Mouse (Mus musculus): ENCODE measurements around the gene Pmpca. TPM values are rescaled to one million over a fixed set of nuclear protein-coding genes. Genes with fewer than 3 reads are reported as not detected.

The Pmpca gene
- polyA plus RNA-seq, 1 experiment from 2014 or later = 97.6 TPM

DNA sequence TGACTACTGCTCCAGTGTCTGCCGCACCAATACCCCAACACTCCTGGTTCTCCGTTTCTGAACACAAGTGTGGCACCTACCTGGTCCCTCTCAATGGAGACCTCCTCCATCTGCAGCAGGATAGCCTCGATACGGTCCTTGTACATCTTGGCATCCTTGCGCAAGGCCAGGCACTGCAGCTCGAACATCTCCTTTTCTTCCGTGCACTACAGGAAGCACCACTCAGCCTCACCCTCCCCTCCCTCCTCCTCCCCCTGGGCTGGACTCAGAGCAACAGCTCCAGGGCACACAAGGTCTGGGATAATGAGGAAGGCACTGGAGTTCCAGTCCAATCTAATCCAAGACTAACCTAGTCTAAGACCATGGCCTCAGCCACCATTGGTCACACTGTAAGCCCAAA, 32.5 kb upstream of the Pmpca start:
- Histone ChIP-seq H3K9me3 (no peaks in the 10 kb centered on the region), H3K9ac (no peak overlapping the region)
- WGBS = 83% methylated on average over 7 of the region's 7 CpGs

GRCm38 (mm10) chr2:26357484-26357883, 31.7 kb upstream of the Pmpca start:
- Histone ChIP-seq H3K4me1 (replicated peaks) (peaks cover 12% of the 10 kb centered on the region), H3K9me3 (no peaks in the 10 kb centered on the region), H3K27me3 (no peaks in the 10 kb centered on the region), H3K4me3 (no peak overlapping the region), H3K36me3 (0 out of 2 replicates have a peak, but pooled peaks cover 11% of the 10 kb centered on the region), H3K27ac (replicated peaks) (no peak overlapping the region), H3K4me2 (no peak overlapping the region), H3K9ac (no peak overlapping the region)
- ATAC-seq (ENCODE audit: low read depth) = no peak
- 59% methylated on average over 15 of the region's 15 CpGs for WGBS

More for the DNA sequence above, 32.5 kb upstream of the Pmpca start:
- Histone ChIP-seq H3K4me1 (replicated peaks) (peaks cover 13% of the 10 kb centered on the region), H3K27me3 (no peaks in the 10 kb centered on the region), H3K4me2 (no peak overlapping the region), H3K36me3 (0 out of 2 replicates have a peak, but pooled peaks cover 6% of the 10 kb centered on the region), H3K4me3 (no peak overlapping the region), H3K27ac (replicated peaks) (no peak overlapping the region)
- ATAC-seq (ENCODE audit: low read depth) = no peak

GRCm38 (mm10) chr2:26358667-26359320, 30.3 kb upstream of the Pmpca start:
- Histone ChIP-seq H3K4me1 (replicated peaks) (no peaks in the 10 kb centered on the region), H3K9me3 (no peaks in the 10 kb centered on the region), H3K4me3 (no peak overlapping the region), H3K27me3 (no peaks in the 10 kb centered on the region), H3K36me3 (peaks cover 24% of the 10 kb centered on the region), H3K27ac (replicated peaks) (no peak overlapping the region), H3K9ac (no peak overlapping the region), H3K4me2 (no peak overlapping the region)
- no peak for ATAC-seq (ENCODE audit: low read depth)
- 91% methylated on average over 13 of the region's 13 CpGs for WGBS

- Histone ChIP-seq H3K4me1 (replicated peaks) (no peaks in the 10 kb centered on the region), H3K4me3 (no peak overlapping the region), H3K27ac (replicated peaks) (no peak overlapping the region), H3K4me2 (no peak overlapping the region), H3K27me3 (no peaks in the 10 kb centered on the region), H3K9ac (no peak overlapping the region), H3K36me3 (peaks cover 36% of the 10 kb centered on the region), H3K9me3 (no peaks in the 10 kb centered on the region)
- WGBS = 86% methylated on average over 6 of the region's 6 CpGs
- ATAC-seq (ENCODE audit: low read depth) = no peak
Measured at GRCm38 (mm10) chr2:26359983-26360382, 29.2 kb upstream of the Pmpca start.

DNA sequence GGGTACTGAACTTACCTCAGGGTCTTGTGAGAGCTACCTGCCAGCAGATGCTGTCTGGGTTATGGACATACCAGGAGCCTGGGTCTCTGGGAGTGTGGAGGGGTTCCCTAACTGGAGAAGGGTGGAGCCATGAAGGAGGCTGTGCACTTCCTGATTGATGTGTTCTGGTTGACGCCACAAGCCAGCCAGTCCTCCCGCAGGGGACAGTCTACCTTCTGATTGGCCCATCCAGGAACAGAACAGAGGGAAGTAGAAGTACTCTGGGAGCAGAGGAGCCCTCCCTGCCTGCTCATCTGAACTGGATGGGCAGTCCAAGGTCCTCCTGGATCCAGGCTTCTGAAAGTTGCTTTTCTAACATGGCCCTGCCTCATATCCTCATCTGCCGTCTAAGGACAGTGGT, 28.4 kb upstream of the Pmpca start, which contains the start of gene Card9:
Card9 (minus strand) TSS at position 147 of the 400 bp plus-strand sequence.
- no peaks in the 10 kb centered on the region for H3K4me1 ChIP-seq (replicated peaks)
- 41% methylated on average over 3 of the region's 3 CpGs for WGBS
- H3K27ac ChIP-seq (replicated peaks) = no peak within 1 kb of the TSS
- ATAC-seq (ENCODE audit: low read depth) = no peak
- H3K4me2 ChIP-seq = no peak within 1 kb of the TSS
- H3K36me3 ChIP-seq = peaks cover 38% of the 10 kb centered on the region
- H3K9ac ChIP-seq = no peak within 1 kb of the TSS
- no peaks in the 10 kb centered on the region for H3K9me3 ChIP-seq
- H3K4me3 ChIP-seq = no peak within 1 kb of the TSS
- no peaks in the 10 kb centered on the region for H3K27me3 ChIP-seq

GRCm38 (mm10) chr2:26362991-26363390, 26.1 kb upstream of the Pmpca start:
- no peak overlapping the region for H3K9ac ChIP-seq
- no peaks in the 10 kb centered on the region for H3K4me1 ChIP-seq (replicated peaks)
- no peaks in the 10 kb centered on the region for H3K9me3 ChIP-seq
- no peak overlapping the region for H3K4me2 ChIP-seq
- no peak for ATAC-seq (ENCODE audit: low read depth)
- peaks cover 60% of the 10 kb centered on the region for H3K36me3 ChIP-seq
- no peaks in the 10 kb centered on the region for H3K27me3 ChIP-seq
- no peak overlapping the region for H3K4me3 ChIP-seq
- no peak overlapping the region for H3K27ac ChIP-seq (replicated peaks)
- 81% methylated on average over 5 of the region's 5 CpGs for WGBS

DNA sequence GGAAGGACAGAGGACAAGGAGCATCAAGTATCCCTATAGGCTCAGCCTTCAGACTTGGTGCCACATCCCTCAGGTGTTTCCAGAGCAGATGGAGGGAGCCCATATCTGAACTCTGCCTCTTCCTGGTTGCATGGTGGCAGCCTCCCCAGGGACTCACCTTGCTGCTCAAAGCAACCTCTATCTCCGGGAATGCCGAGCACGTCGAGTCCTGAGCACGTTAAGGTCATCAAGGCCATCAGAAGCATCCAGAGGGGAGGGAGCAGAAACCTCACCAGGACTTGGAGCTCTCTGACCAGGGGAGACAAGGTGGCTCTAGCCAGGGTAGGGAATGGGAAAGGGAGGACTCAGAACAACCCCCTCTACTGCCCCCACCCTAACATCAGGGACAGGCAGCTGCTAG, 25.7 kb upstream of the Pmpca start:
- ATAC-seq (ENCODE audit: low read depth) = no peak
- no peaks in the 10 kb centered on the region for H3K4me1 ChIP-seq (replicated peaks)
- H3K4me2 ChIP-seq = no peak overlapping the region
- no peaks in the 10 kb centered on the region for H3K27me3 ChIP-seq
- H3K4me3 ChIP-seq = no peak overlapping the region
- H3K36me3 ChIP-seq = peaks cover 65% of the 10 kb centered on the region
- H3K9me3 ChIP-seq = no peaks in the 10 kb centered on the region
- no peak overlapping the region for H3K27ac ChIP-seq (replicated peaks)
- 86% methylated on average over 5 of the region's 5 CpGs for WGBS
- no peak overlapping the region for H3K9ac ChIP-seq

DNA sequence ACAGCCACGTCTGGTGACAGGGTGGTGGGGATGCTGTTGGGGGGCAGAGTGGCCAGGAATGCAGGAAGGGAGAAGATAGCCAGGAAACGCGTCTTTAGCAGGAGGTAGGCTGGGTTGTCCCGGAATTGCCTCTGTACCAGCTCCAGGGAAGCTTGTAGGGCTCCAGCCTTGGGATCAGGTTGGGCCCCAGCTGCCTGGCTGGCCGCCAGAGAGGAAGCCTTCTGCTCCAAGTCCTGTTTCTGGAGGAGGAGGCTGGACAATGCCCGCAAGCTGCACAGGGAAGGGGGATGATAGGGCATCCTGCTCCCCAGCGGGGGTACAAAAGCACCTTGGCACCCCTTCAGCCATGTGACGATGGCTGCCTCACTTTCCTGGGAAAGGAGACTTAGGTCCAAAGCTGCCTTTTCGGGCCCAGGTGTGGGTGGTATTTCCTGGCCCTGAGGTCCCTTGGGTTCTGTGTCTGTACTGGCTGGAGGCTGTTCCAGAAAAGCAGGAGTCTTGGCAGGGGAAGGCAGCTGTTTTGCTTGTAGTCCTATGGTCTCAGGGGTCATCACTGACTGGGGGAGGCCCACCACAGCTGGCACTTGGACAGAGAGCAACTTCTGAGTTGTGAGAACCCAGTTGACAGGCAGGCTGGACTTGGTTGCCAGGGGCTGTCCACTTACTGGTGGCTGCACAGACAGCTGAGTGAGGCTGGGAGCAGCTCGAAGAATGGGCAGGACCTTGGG, 24.2 kb upstream of the Pmpca start:
- Histone ChIP-seq H3K9ac (no peak overlapping the region), H3K4me1 (replicated peaks) (no peaks in the 10 kb centered on the region), H3K9me3 (no peaks in the 10 kb centered on the region), H3K36me3 (peaks cover 80% of the 10 kb centered on the region), H3K4me2 (no peak overlapping the region), H3K27me3 (no peaks in the 10 kb centered on the region), H3K27ac (replicated peaks) (no peak overlapping the region), H3K4me3 (no peak overlapping the region)
- WGBS = 86% methylated on average over 10 of the region's 10 CpGs
- no peak for ATAC-seq (ENCODE audit: low read depth)

GRCm38 (mm10) chr2:26367911-26368310, 21.2 kb upstream of the Pmpca start:
- 93% methylated on average over 6 of the region's 6 CpGs for WGBS

DNA sequence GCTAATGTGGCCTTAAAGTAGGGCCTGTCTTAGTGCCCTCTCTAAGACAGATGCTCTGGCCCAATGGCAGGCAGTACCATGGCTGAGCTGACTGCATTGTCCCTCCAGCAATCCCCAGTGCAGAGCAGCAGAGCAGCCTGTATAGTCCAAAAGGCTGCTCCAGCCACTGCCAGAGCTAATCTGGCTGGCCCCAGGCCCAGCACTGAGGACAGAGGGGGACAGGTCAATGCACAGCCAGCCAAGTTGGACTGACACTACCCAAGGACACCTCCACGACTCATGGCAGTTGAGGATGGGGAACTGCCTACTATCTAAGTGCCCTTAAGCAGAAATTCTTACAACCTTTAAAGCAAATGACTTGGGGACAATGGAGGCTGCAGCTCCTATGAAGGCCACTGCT, 20.6 kb upstream of the Pmpca start:
- no peak for ATAC-seq (ENCODE audit: low read depth)
- H3K9ac ChIP-seq = no peak overlapping the region
- H3K4me1 ChIP-seq (replicated peaks) = no peaks in the 10 kb centered on the region
- no peak overlapping the region for H3K4me3 ChIP-seq
- H3K27ac ChIP-seq (replicated peaks) = no peak overlapping the region
- 90% methylated on average over 1 of the region's 1 CpGs for WGBS
- H3K27me3 ChIP-seq = no peaks in the 10 kb centered on the region
- peaks cover 100% of the 10 kb centered on the region for H3K36me3 ChIP-seq
- H3K9me3 ChIP-seq = no peaks in the 10 kb centered on the region
- no peak overlapping the region for H3K4me2 ChIP-seq

More at GRCm38 (mm10) chr2:26367911-26368310, 21.2 kb upstream of the Pmpca start:
- no peak overlapping the region for H3K4me2 ChIP-seq
- H3K27me3 ChIP-seq = no peaks in the 10 kb centered on the region
- no peak overlapping the region for H3K27ac ChIP-seq (replicated peaks)
- no peak overlapping the region for H3K9ac ChIP-seq
- no peak overlapping the region for H3K4me3 ChIP-seq
- H3K36me3 ChIP-seq = peaks cover 100% of the 10 kb centered on the region
- no peaks in the 10 kb centered on the region for H3K9me3 ChIP-seq
- ATAC-seq (ENCODE audit: low read depth) = no peak
- no peaks in the 10 kb centered on the region for H3K4me1 ChIP-seq (replicated peaks)

DNA sequence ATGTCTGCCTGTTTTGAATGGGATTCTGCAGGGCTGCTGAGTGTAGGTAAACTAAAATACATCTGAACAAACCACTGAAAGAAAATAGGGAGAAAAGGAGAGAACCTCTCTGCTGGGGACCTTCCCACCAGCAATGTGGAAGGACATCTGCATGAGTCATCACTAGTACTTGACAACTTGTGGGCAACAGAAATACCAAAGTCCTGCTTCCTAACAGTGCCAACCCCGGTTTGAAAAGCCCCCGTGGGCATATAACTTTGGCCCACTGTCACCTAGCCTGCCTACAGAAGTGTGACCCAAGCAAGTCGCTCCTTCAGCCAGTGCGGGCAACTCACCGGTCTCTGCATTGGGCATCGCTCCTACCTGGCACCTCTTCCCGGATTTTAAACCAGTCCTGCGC, 16.7 kb upstream of the Pmpca start:
- H3K4me1 ChIP-seq (replicated peaks) = no peaks in the 10 kb centered on the region
- no peak overlapping the region for H3K9ac ChIP-seq
- no peak for ATAC-seq (ENCODE audit: low read depth)
- 97% methylated on average over 8 of the region's 8 CpGs for WGBS
- H3K9me3 ChIP-seq = no peaks in the 10 kb centered on the region
- H3K27me3 ChIP-seq = no peaks in the 10 kb centered on the region
- peaks cover 100% of the 10 kb centered on the region for H3K36me3 ChIP-seq
- no peak overlapping the region for H3K4me2 ChIP-seq
- H3K4me3 ChIP-seq = no peak overlapping the region
- no peak overlapping the region for H3K27ac ChIP-seq (replicated peaks)

DNA sequence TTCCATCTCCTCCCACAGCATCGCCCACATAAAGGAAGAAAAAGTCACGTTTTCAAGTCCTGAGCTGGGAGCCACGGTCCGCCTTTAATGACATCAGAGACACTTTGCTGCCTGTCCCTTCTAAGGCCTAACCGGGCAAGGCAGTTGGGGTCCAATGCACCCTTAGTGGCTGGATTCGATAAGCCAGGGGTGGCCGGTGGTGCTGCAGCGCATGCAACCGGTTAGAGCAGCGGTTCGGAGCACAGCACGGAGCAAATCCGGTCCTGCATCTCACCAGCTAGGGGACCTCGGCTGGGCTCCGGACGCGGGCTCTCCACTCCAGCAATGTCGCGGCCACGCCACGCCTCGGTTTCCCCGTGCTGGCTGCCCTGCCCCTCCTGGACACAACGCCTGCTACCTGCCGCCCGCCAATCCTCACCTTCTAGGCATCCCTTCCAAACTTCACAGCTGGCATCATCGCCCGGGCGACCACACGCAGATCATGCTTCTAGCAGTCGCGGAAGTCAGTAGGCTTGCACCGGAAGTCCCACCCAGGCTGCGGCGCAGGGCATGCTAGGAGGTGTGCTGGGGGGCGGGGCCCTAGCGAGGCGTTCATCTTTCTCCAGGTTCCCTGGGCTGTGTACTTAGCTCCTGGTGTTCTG, 8.9 kb upstream of the Pmpca start, which contains the start of gene Snapc4:
Snapc4 (minus strand) TSS at position 523 of the 641 bp plus-strand sequence.
- Histone ChIP-seq H3K36me3 (peaks cover 73% of the 10 kb centered on the region), H3K4me1 (replicated peaks) (peaks cover 24% of the 10 kb centered on the region), H3K9ac (peak within 1 kb of the TSS; percentile 81), H3K9me3 (no peaks in the 10 kb centered on the region), H3K4me2 (peak within 1 kb of the TSS; percentile 92), H3K27ac (replicated peaks) (peak within 1 kb of the TSS; percentile 49; the same call in 1 of the 2 replicates), H3K27me3 (no peaks in the 10 kb centered on the region), H3K4me3 (peak within 1 kb of the TSS; percentile 83)
- ATAC-seq (ENCODE audit: low read depth) = peak; percentile 98
- WGBS = under 1% methylated on average over 38 of the region's 38 CpGs

Measured in neural tube, embryonic 13.5 days (tissue).